Mouse (Mus musculus) limb, embryonic 14.5 days (tissue): ENCODE measurements around the gene Rnf220. TPM values are rescaled to one million over a fixed set of nuclear protein-coding genes. Genes with fewer than 3 reads are reported as not detected.
A peak's percentile ranks its signal among the peaks of the same experiment; 100 is the strongest.

Source experiments
- ATAC-seq: fragments of 200-750 bp; cut with Nextera tagmentation; 2 replicates; pipeline ENCODE4 v1.8.0; 2017; ENCODE audit warnings: low read depth, moderate number of reproducible peaks, moderate TSS enrichment; ENCODE audit not compliant: low FRiP score
- DNase-seq: peaks from one replicate; pipeline ENCODE4 v3.0.0-alpha.2; 2015; ENCODE audit warnings: low spot score
- H3K27ac ChIP-seq: fragments of 300-500 bp; sonication (generic); replicated peaks from 2 replicates; pipeline ENCODE4 v1.5.1; 2014; ENCODE audit warnings: low read depth, mild to moderate bottlenecking, low read length, moderate library complexity, mixed read lengths
- H3K27me3 ChIP-seq: fragments of 300-500 bp; sonication (generic); 2 replicates; pipeline ENCODE4 v1.6.1; 2014; ENCODE audit warnings: low read length, mixed read lengths; ENCODE audit not compliant: control insufficient read depth, insufficient read depth
- H3K36me3 ChIP-seq: fragments of 300-500 bp; sonication (generic); 2 replicates; pipeline ENCODE4 v1.6.1; 2014; ENCODE audit warnings: mild to moderate bottlenecking, low read length, moderate library complexity, mixed read lengths; ENCODE audit not compliant: control insufficient read depth, insufficient read depth
- H3K4me1 ChIP-seq: fragments of 300-500 bp; sonication (generic); 2 replicates; pipeline ENCODE4 v1.6.1; 2014; ENCODE audit warnings: antibody characterized with exemption, low read length, mixed read lengths; ENCODE audit not compliant: control insufficient read depth, insufficient read depth
- H3K4me2 ChIP-seq: fragments of 300-500 bp; sonication (generic); replicated peaks from 2 replicates; pipeline ENCODE4 v1.6.1; 2014; ENCODE audit warnings: low read depth, mild to moderate bottlenecking, low read length, moderate library complexity; ENCODE audit not compliant: severe bottlenecking
- H3K4me3 ChIP-seq: fragments of 300-500 bp; sonication (generic); replicated peaks from 2 replicates; pipeline ENCODE4 v1.5.1; 2014; ENCODE audit warnings: low read length
- H3K9ac ChIP-seq: fragments of 300-500 bp; sonication (generic); 2 replicates; pipeline ENCODE4 v1.6.1; 2014; ENCODE audit warnings: mild to moderate bottlenecking, low read depth, low read length, moderate library complexity; ENCODE audit not compliant: severe bottlenecking
- H3K9me3 ChIP-seq: fragments of 300-500 bp; sonication (generic); 2 replicates; pipeline ENCODE4 v1.6.1; 2016; ENCODE audit warnings: low read length; ENCODE audit not compliant: control insufficient read depth
- POLR2A ChIP-seq: fragments of 200-500 bp; IDR thresholded peaks from 2 replicates; pipeline ENCODE4 v1.8.0; 2012; ENCODE audit warnings: inconsistent platforms, mild to moderate bottlenecking, moderate library complexity, borderline replicate concordance; ENCODE audit not compliant: insufficient read depth, insufficient read length; ENCODE audit errors: extremely low read depth
- WGBS: fragments of 180-500 bp; shearing (Covaris S2); extraction: QIAGEN DNeasy Blood & Tissue Kit; methylation state at CpG from one replicate; pipeline ENCODE4 v1.1.7; 2014; 5-methylcytosine and 5-hydroxymethylcytosine counted together
- polyA plus RNA-seq, 2 experiments: library from polyadenylated mRNA; depleted of rRNA in 1 of 2; stranded (reverse) in 1 of 2; unstranded in 1 of 2; fragments of >200 nt; fragmentation: Nextera tagmentation in 1 of 2; extraction: Ambion mirVana in 1 of 2; gene quantifications; 2 replicates each; pipeline versions ENCODE4 v1.2.1 to v1.2.3; 2012 to 2014

Gene Rnf220
- polyA plus RNA-seq, 2 experiments: 72.8 to 126 TPM

DNA sequence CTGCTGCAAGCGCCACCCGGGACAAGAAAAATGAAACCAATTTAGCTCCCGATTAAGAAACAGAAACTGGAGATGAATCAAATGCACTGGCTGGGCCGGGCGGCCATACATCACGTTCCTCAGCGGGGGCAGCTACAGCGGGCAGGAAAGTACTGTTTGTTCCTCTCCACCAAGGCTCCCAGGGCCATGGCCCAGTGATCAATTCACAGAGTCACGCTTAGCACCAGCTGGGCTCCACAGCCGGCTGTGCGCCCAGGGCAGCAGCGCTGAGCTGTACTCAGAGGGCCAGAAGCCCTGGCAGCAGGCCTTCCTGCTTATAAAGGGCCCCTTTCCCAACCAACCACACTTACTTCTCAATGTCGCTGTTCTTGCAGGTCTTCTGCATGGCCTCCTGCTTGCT is 219.8 kb downstream of the Rnf220 start:
- WGBS: 89% methylated on average over 13 of the region's 13 CpGs
- no peak overlapping the region for H3K9ac ChIP-seq
- peaks cover 12% of the 10 kb centered on the region for H3K9me3 ChIP-seq
- no peak overlapping the region for H3K27ac ChIP-seq
- H3K4me1 ChIP-seq: peaks cover 3% of the 10 kb centered on the region; the same call in 1 of the 2 replicates
- H3K27me3 ChIP-seq: no peaks in the 10 kb centered on the region
- DNase-seq: no peak
- no peak for TF ChIP-seq POLR2A
- no peak overlapping the region for H3K4me3 ChIP-seq
- peaks cover 98% of the 10 kb centered on the region for H3K36me3 ChIP-seq
- no peak overlapping the region for H3K4me2 ChIP-seq
- ATAC-seq: no peak

GRCm38 (mm10) chr4:117276281-117276711 is 220.6 kb downstream of the Rnf220 start:
- H3K27me3 ChIP-seq: no peaks in the 10 kb centered on the region
- no peak overlapping the region for H3K4me2 ChIP-seq
- no peak overlapping the region for H3K4me3 ChIP-seq

GRCm38 (mm10) chr4:117274720-117275119 is 222.1 kb downstream of the Rnf220 start:
- DNase-seq (no peak), ATAC-seq (no peak)
- H3K27me3 ChIP-seq: no peaks in the 10 kb centered on the region
- H3K27ac ChIP-seq: no peak overlapping the region
- no peak for TF ChIP-seq POLR2A
- no peak overlapping the region for H3K4me2 ChIP-seq
- peaks cover 3% of the 10 kb centered on the region; the same call in 1 of the 2 replicates for H3K4me1 ChIP-seq
- 91% methylated on average over 4 of the region's 4 CpGs for WGBS
- H3K9ac ChIP-seq: no peak overlapping the region
- no peak overlapping the region for H3K4me3 ChIP-seq
- H3K36me3 ChIP-seq: peaks cover 87% of the 10 kb centered on the region
- peaks cover 12% of the 10 kb centered on the region for H3K9me3 ChIP-seq

More at GRCm38 (mm10) chr4:117276281-117276711, 220.6 kb downstream of the Rnf220 start:
- Histone ChIP-seq H3K4me1 (peaks cover 3% of the 10 kb centered on the region; the same call in 1 of the 2 replicates), H3K36me3 (peaks cover 99% of the 10 kb centered on the region), H3K9ac (no peak overlapping the region), H3K27ac (no peak overlapping the region), H3K9me3 (peaks cover 12% of the 10 kb centered on the region)
- ATAC-seq (no peak), DNase-seq (no peak)
- TF ChIP-seq POLR2A: no peak
- 78% methylated on average over 17 of the region's 17 CpGs for WGBS

- TF ChIP-seq POLR2A: no peak
- ATAC-seq (no peak), DNase-seq (peak; percentile 21)
- Histone ChIP-seq H3K36me3 (peaks cover 65% of the 10 kb centered on the region), H3K4me3 (no peak overlapping the region), H3K4me1 (peaks cover 3% of the 10 kb centered on the region; the same call in 1 of the 2 replicates), H3K9me3 (peaks cover 12% of the 10 kb centered on the region), H3K27me3 (no peaks in the 10 kb centered on the region), H3K4me2 (no peak overlapping the region), H3K9ac (no peak overlapping the region), H3K27ac (no peak overlapping the region)
- WGBS: 9% methylated on average over 12 of the region's 12 CpGs
These were observed 224.4 kb downstream of the Rnf220 start for GRCm38 (mm10) chr4:117272459-117272858.

DNA sequence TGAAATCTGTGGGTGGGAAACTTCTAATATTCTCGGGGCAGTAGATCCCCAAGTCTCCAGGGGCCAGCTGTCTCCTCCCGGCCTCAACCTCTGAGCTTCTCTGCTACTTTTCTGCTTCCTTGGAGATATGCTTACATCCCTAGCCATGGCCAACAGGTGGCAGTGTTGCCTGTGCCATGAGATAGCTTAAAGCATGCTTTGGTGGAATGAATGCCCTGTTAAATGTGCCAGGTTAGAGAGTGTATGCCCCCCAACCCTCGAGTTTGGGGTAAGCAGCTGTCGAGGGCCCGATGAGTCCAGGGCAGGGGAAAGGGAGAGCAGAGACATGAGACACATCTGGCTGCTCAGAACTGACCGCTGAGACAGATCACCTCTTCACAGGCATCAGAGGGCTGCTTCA is 226.6 kb downstream of the Rnf220 start:
- Histone ChIP-seq H3K27ac (no peak overlapping the region), H3K4me1 (peaks cover 3% of the 10 kb centered on the region; the same call in 1 of the 2 replicates), H3K36me3 (peaks cover 43% of the 10 kb centered on the region), H3K9ac (no peak overlapping the region), H3K9me3 (peaks cover 12% of the 10 kb centered on the region), H3K27me3 (no peaks in the 10 kb centered on the region), H3K4me3 (no peak overlapping the region), H3K4me2 (no peak overlapping the region)
- ATAC-seq (peak; percentile 58; the same call in 1 of the 2 replicates), DNase-seq (peak; percentile 82)
- peak; percentile 12; the same call in 1 of the 2 replicates for TF ChIP-seq POLR2A
- 9% methylated on average over 6 of the region's 6 CpGs for WGBS
